Mouse (Mus musculus) intestine, embryonic 15.5 days (tissue): ENCODE results near the gene Olfr745. TPM values are rescaled to one million over a fixed set of nuclear protein-coding genes. Genes with fewer than 3 reads are reported as not detected.

Experiments used
- ATAC-seq: fragments of 200-750 bp; cut with Nextera tagmentation; 2 replicates; pipeline ENCODE4 v1.8.0; 2017; ENCODE audit warnings: moderate TSS enrichment, moderate library complexity
- H3K27ac ChIP-seq: fragments of 300-500 bp; sonication (generic); 2 replicates; pipeline ENCODE4 v1.5.1; 2015; ENCODE audit warnings: mild to moderate bottlenecking, inconsistent platforms
- H3K27me3 ChIP-seq: fragments of 300-500 bp; sonication (generic); replicated peaks from 2 replicates; pipeline ENCODE4 v1.6.1; 2015; ENCODE audit warnings: inconsistent platforms
- H3K36me3 ChIP-seq: fragments of 300-500 bp; sonication (generic); 2 replicates; pipeline ENCODE4 v1.6.1; 2015; ENCODE audit warnings: inconsistent platforms
- H3K4me1 ChIP-seq: fragments of 300-500 bp; sonication (generic); replicated peaks from 2 replicates; pipeline ENCODE4 v1.6.1; 2015; ENCODE audit warnings: inconsistent platforms
- H3K4me2 ChIP-seq: fragments of 300-500 bp; sonication (generic); replicated peaks from 2 replicates; pipeline ENCODE4 v1.6.1; 2015; ENCODE audit warnings: mild to moderate bottlenecking, inconsistent platforms
- H3K4me3 ChIP-seq: fragments of 300-500 bp; sonication (generic); replicated peaks from 2 replicates; pipeline ENCODE4 v1.5.1; 2015; ENCODE audit warnings: inconsistent platforms
- H3K9ac ChIP-seq: fragments of 300-500 bp; sonication (generic); 2 replicates; pipeline ENCODE4 v1.6.1; 2015; ENCODE audit warnings: inconsistent platforms
- H3K9me3 ChIP-seq: fragments of 300-500 bp; sonication (generic); 2 replicates; pipeline ENCODE4 v1.6.1; 2016; ENCODE audit warnings: inconsistent platforms
- WGBS: fragments of 180-500 bp; shearing (Covaris S2); methylation state at CpG from one replicate; pipeline ENCODE4 v1.1.7; 2015; 5-methylcytosine and 5-hydroxymethylcytosine counted together
- polyA plus RNA-seq: library from polyadenylated mRNA; unstranded; fragments of >200 nt; fragmentation: Nextera tagmentation; extraction: Ambion mirVana; gene quantifications from 2 replicates; pipeline ENCODE4 v1.2.1, GENCODE M21; 2015

Gene Olfr745
- polyA plus RNA-seq, result not detected in 2 replicates

DNA sequence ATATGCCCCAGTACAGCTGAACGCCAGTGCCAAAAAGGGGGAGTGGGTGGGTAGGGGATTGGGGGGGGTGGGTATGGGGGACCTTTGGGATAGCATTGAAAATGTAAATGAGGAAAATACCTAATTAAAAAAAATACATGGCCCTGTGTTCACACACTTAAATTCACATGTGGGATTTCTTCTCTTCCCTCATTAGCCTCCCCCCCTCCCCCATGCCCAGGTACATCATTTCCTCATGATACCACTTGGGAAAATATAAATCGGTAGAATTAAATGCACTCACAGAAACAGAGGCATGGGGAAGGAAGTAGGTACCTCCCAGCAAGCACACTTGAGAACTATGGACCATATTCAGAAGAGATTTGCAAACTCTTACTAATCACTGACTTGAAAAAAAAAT lies at the start of gene Olfr745:
TSS of gene Olfr745 (plus strand) at position 301 of the 400 bp plus-strand sequence.
- no peaks in the 10 kb centered on the region for H3K36me3 ChIP-seq
- ATAC-seq, result no peak
- no peaks in the 10 kb centered on the region for H3K4me1 ChIP-seq
- H3K9ac ChIP-seq, result no peak within 1 kb of the TSS
- H3K27me3 ChIP-seq, result no peaks in the 10 kb centered on the region
- WGBS, result 85% methylated on average over 2 of the region's 2 CpGs
- no peak within 1 kb of the TSS for H3K27ac ChIP-seq
- no peak within 1 kb of the TSS for H3K4me3 ChIP-seq
- H3K9me3 ChIP-seq, result no peaks in the 10 kb centered on the region
- H3K4me2 ChIP-seq, result no peak within 1 kb of the TSS

DNA sequence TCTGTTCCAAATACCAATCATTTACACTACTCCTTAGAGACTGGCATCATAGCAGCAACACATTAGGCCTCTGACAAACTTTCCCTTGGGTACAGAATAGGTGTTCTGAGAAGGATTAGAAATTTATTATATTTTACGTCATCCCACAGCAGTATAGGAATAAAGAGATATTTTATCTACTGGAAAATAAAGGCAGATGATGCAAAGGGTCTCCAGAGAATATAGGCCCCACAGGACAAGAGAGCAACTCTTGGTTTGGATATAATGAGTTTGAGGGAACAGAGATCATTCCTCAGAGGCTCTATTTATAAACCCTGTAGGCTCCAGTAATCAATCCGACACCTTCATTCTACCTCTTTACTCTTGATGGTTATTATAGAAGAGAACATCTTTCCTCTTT lies 24.6 kb upstream of the Olfr745 start, which contains the start of gene Olfr744:
TSS of gene Olfr744 (plus strand) at position 301 of the 400 bp plus-strand sequence.
- Histone ChIP-seq H3K4me2 (no peak within 1 kb of the TSS), H3K36me3 (no peaks in the 10 kb centered on the region), H3K9me3 (no peaks in the 10 kb centered on the region), H3K4me1 (no peaks in the 10 kb centered on the region), H3K27me3 (no peaks in the 10 kb centered on the region), H3K9ac (no peak within 1 kb of the TSS), H3K4me3 (no peak within 1 kb of the TSS), H3K27ac (no peak within 1 kb of the TSS)
- ATAC-seq, result no peak
- 90% methylated on average over 2 of the region's 2 CpGs for WGBS

DNA sequence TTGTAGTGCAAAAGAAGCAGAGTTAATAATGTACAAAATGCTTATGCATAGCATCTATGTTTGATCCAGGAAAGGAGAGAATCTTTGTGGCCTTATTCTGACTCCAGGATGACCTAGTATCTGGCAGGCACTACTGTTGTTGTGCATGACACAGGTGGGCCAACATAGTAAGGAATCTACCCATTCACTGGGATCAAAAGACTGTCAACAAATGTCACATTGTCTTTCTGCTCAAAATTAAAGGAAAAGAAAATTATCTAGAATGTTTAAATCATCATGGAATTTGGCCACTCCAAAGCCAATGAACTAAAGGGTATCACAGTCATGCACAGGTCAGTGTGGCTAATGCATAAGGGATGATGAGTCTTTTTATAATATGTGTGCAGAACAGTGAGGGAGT lies 7.6 kb downstream of the Olfr745 start, which contains the start of gene Olfr746:
TSS of gene Olfr746 (plus strand) at position 301 of the 400 bp plus-strand sequence.
- Histone ChIP-seq H3K4me2 (no peak within 1 kb of the TSS), H3K4me3 (no peak within 1 kb of the TSS), H3K4me1 (no peaks in the 10 kb centered on the region), H3K9ac (no peak within 1 kb of the TSS), H3K36me3 (no peaks in the 10 kb centered on the region), H3K27ac (no peak within 1 kb of the TSS), H3K27me3 (no peaks in the 10 kb centered on the region), H3K9me3 (no peaks in the 10 kb centered on the region)
- no peak for ATAC-seq

DNA sequence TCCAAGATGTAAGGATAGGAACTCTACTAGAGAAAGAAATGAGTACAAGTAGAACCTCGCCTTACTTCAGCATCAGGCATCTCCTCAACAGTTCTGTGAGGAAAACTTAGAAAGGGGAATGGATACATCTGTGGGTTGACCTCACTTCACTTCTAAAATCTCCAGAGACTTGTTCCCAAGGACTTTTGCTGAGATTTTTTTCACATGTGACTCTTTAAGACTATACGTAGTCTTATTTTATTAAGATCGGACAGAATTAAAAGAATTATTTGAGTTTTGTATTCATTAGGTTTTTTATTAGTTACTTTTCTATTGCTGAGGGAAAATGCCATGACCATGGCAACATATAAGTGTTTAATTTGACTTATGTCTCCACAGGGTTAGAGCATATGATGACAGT lies 53.9 kb downstream of the Olfr745 start, which contains the start of gene Olfr747:
TSS of gene Olfr747 (minus strand) at position 101 of the 400 bp plus-strand sequence.
- no peak within 1 kb of the TSS for H3K27ac ChIP-seq
- no peak within 1 kb of the TSS for H3K4me2 ChIP-seq
- H3K36me3 ChIP-seq, result no peaks in the 10 kb centered on the region
- H3K9ac ChIP-seq, result no peak within 1 kb of the TSS
- H3K27me3 ChIP-seq, result no peaks in the 10 kb centered on the region
- no peak for ATAC-seq
- no peaks in the 10 kb centered on the region for H3K4me1 ChIP-seq
- H3K4me3 ChIP-seq, result no peak within 1 kb of the TSS
- H3K9me3 ChIP-seq, result no peaks in the 10 kb centered on the region
- WGBS, result 94% methylated on average over 3 of the region's 3 CpGs

Other genes starting within 250 kb of the Olfr745 start
- gene Olfr738, start 231.8 kb upstream of the Olfr745 start, polyA plus RNA-seq, result not detected in 2 replicates
- gene Olfr739, start 220.8 kb upstream of the Olfr745 start, polyA plus RNA-seq, result not detected in 2 replicates
- gene Olfr740, start 193.8 kb upstream of the Olfr745 start, polyA plus RNA-seq, result not detected in 2 replicates
- gene Olfr741, start 166.7 kb upstream of the Olfr745 start, polyA plus RNA-seq, result not detected in 2 replicates
- not detected in 2 replicates for gene Olfr742, start 135.8 kb upstream of the Olfr745 start, polyA plus RNA-seq
- gene Olfr743, start 117.5 kb upstream of the Olfr745 start, polyA plus RNA-seq, result not detected in 2 replicates
- not detected in 2 replicates for gene Olfr744, start 24.5 kb upstream of the Olfr745 start, polyA plus RNA-seq
- not detected in 2 replicates for gene Olfr746, start 7.7 kb downstream of the Olfr745 start, polyA plus RNA-seq
- not detected in 2 replicates for gene Olfr747, start 53.8 kb downstream of the Olfr745 start, polyA plus RNA-seq
- not detected in 2 replicates for gene Olfr748, start 68.0 kb downstream of the Olfr745 start, polyA plus RNA-seq
- gene Olfr749, start 105.7 kb downstream of the Olfr745 start, polyA plus RNA-seq, result not detected in 2 replicates
- gene Ttc5, start 146.1 kb downstream of the Olfr745 start, polyA plus RNA-seq, result 60.5 and 61.8 TPM in 2 replicates
- gene Ccnb1ip1, start 168.3 kb downstream of the Olfr745 start, polyA plus RNA-seq, result not detected in 2 replicates
- gene Parp2, start 168.5 kb downstream of the Olfr745 start, polyA plus RNA-seq, result 57.1 and 59.2 TPM in 2 replicates
- 10.4 and 13.3 TPM in 2 replicates for gene Tep1, start 231.2 kb downstream of the Olfr745 start, polyA plus RNA-seq